In genomic region chr7:25088531-25088930, GRCm38 (mm10) we compare ENCODE assay signal across 13 mouse cellular contexts. TPM values are rescaled to one million over a fixed set of nuclear protein-coding genes. Genes with fewer than 3 reads are reported as not detected.
DNase-seq lines count a peak whose midpoint lies in the region; ATAC-seq and TF ChIP-seq lines count a peak whose summit lies in the region.
"Had no signal": no experiment of that assay in that cellular context is flagged by ENCODE, and none has a peak within 500 bp of the region (broad histone marks: within the 10 kb centered on the region; RNA-seq: fewer than 3 reads in every experiment).

No protein-coding gene starts in this region.

- no peak for ATAC-seq in heart, embryonic 11.5 days (replicated peaks; ENCODE audit: insufficient number of reproducible peaks, low FRiP score, low TSS enrichment)
- ATAC-seq in midbrain, embryonic 11.5 days (ENCODE audit: low FRiP score) = peak; percentile 41; the same call in 1 of the 2 replicates
- ATAC-seq in midbrain, embryonic 15.5 days (replicated peaks) = no peak
- ATAC-seq in embryonic facial prominence, embryonic 14.5 days (ENCODE audit: low read depth) = 0 out of 2 replicates have a peak, but pooled peaks have one; percentile 35
- ATAC-seq in neural tube, embryonic 11.5 days (ENCODE audit: insufficient read depth, low FRiP score, low TSS enrichment) = 0 out of 2 replicates have a peak, but pooled peaks have one; percentile 28

- DNase-seq in heart, postnatal 36 days = no peak
- DNase-seq in midbrain, embryonic 11.5 days (ENCODE audit: low spot score, missing footprints) = peak; percentile 93
- DNase-seq in embryonic facial prominence, embryonic 14.5 days (ENCODE audit: low spot score) = no peak
- DNase-seq in neural tube, embryonic 11.5 days (ENCODE audit: low spot score) = peak; percentile 64
- no peak for DNase-seq in gastrocnemius, adult 2 months
- DNase-seq in cerebellum, adult 11 months = no peak
- DNase-seq: cerebellum, adult 9-10 months; heart, adult 11 months; kidney, postnatal 14 days had no signal

- H3K9me3 ChIP-seq in heart, embryonic 11.5 days (replicated peaks; ENCODE audit: control insufficient read depth, low read length) = no peaks in the 10 kb centered on the region
- H3K9me3 ChIP-seq in midbrain, embryonic 11.5 days (ENCODE audit: control insufficient read depth, low read length) = no peaks in the 10 kb centered on the region
- H3K9me3 ChIP-seq in midbrain, embryonic 15.5 days = no peaks in the 10 kb centered on the region
- no peaks in the 10 kb centered on the region for H3K9me3 ChIP-seq in embryonic facial prominence, embryonic 14.5 days (ENCODE audit: control insufficient read depth, low read length)
- no peaks in the 10 kb centered on the region for H3K9me3 ChIP-seq in neural tube, embryonic 11.5 days (ENCODE audit: control insufficient read depth, low read length)
- H3K9me3 ChIP-seq: neural tube, embryonic 13.5 days had no signal

- H3K9ac ChIP-seq in heart, embryonic 11.5 days (ENCODE audit: low read depth, low read length) = 0 out of 2 replicates have a peak overlapping the region, but pooled peaks have one; percentile 5
- no peak overlapping the region for H3K9ac ChIP-seq in midbrain, embryonic 11.5 days (ENCODE audit: low read length)
- H3K9ac ChIP-seq in midbrain, embryonic 15.5 days = no peak overlapping the region
- H3K9ac ChIP-seq in embryonic facial prominence, embryonic 14.5 days (ENCODE audit: low read depth, low read length) = no peak overlapping the region
- peak overlapping the region; percentile 11; the same call in 1 of the 2 replicates for H3K9ac ChIP-seq in neural tube, embryonic 11.5 days (ENCODE audit: low read length)
- H3K9ac ChIP-seq: liver, embryonic 14.5 days; neural tube, embryonic 13.5 days had no signal

- H3K27me3 ChIP-seq in heart, embryonic 11.5 days (ENCODE audit: control insufficient read depth, insufficient read depth, low read length) = peaks cover 20% of the 10 kb centered on the region
- H3K27me3 ChIP-seq in midbrain, embryonic 11.5 days (ENCODE audit: control insufficient read depth, insufficient read depth, low read length) = no peaks in the 10 kb centered on the region; the same call in 1 of the 2 replicates
- no peaks in the 10 kb centered on the region for H3K27me3 ChIP-seq in midbrain, embryonic 15.5 days (replicated peaks)
- H3K27me3 ChIP-seq in embryonic facial prominence, embryonic 14.5 days (replicated peaks; ENCODE audit: control insufficient read depth, insufficient read depth, low read length) = no peaks in the 10 kb centered on the region
- no peaks in the 10 kb centered on the region for H3K27me3 ChIP-seq in neural tube, embryonic 11.5 days (ENCODE audit: control insufficient read depth, insufficient read depth, low read length)
- H3K27me3 ChIP-seq: neural tube, embryonic 13.5 days had no signal

- no peak overlapping the region for H3K4me3 ChIP-seq in heart, embryonic 11.5 days (ENCODE audit: low read depth, low read length)
- no peak overlapping the region for H3K4me3 ChIP-seq in midbrain, embryonic 11.5 days (ENCODE audit: low read depth, low read length)
- H3K4me3 ChIP-seq in midbrain, embryonic 15.5 days = no peak overlapping the region
- H3K4me3 ChIP-seq in embryonic facial prominence, embryonic 14.5 days (ENCODE audit: low read depth, low read length) = no peak overlapping the region
- no peak overlapping the region for H3K4me3 ChIP-seq in neural tube, embryonic 11.5 days (ENCODE audit: low read depth, low read length)
- H3K4me3 ChIP-seq in gastrocnemius, adult 2 months = no peak overlapping the region
- H3K4me3 ChIP-seq: neural tube, embryonic 13.5 days had no signal

- WGBS in heart, embryonic 11.5 days (ENCODE audit: insufficient replicate concordance) = 15% methylated on average over 10 of the region's 10 CpGs
- 4% methylated on average over 10 of the region's 10 CpGs for WGBS in midbrain, embryonic 11.5 days
- 12% methylated on average over 10 of the region's 10 CpGs for WGBS in midbrain, embryonic 15.5 days
- WGBS in embryonic facial prominence, embryonic 14.5 days = 16% methylated on average over 10 of the region's 10 CpGs
- WGBS in neural tube, embryonic 11.5 days = 6% methylated on average over 10 of the region's 10 CpGs

- H3K36me3 ChIP-seq in heart, embryonic 11.5 days (ENCODE audit: control insufficient read depth, insufficient read depth, low read length) = peaks cover 7% of the 10 kb centered on the region; the same call in 1 of the 2 replicates
- H3K36me3 ChIP-seq in midbrain, embryonic 11.5 days (ENCODE audit: control insufficient read depth, insufficient read depth, low read length) = peaks cover 6% of the 10 kb centered on the region; the same call in 1 of the 2 replicates
- peaks cover 8% of the 10 kb centered on the region; the same call in 1 of the 2 replicates for H3K36me3 ChIP-seq in midbrain, embryonic 15.5 days (replicated peaks)
- peaks cover 22% of the 10 kb centered on the region for H3K36me3 ChIP-seq in embryonic facial prominence, embryonic 14.5 days (ENCODE audit: control insufficient read depth, insufficient read depth, low read length)
- H3K36me3 ChIP-seq in neural tube, embryonic 11.5 days (ENCODE audit: control insufficient read depth, insufficient read depth, low read length) = no peaks in the 10 kb centered on the region

- no peak overlapping the region for H3K4me2 ChIP-seq in heart, embryonic 11.5 days
- H3K4me2 ChIP-seq in midbrain, embryonic 11.5 days = no peak overlapping the region
- no peak overlapping the region for H3K4me2 ChIP-seq in midbrain, embryonic 15.5 days
- peak overlapping the region; percentile 5; the same call in 1 of the 2 replicates for H3K4me2 ChIP-seq in embryonic facial prominence, embryonic 14.5 days (ENCODE audit: low read depth, low read length)
- H3K4me2 ChIP-seq in neural tube, embryonic 11.5 days (ENCODE audit: low read depth) = no peak overlapping the region
- H3K4me2 ChIP-seq: neural tube, embryonic 13.5 days had no signal

- H3K27ac ChIP-seq in heart, embryonic 11.5 days (ENCODE audit: low read depth, low read length) = no peak overlapping the region
- no peak overlapping the region for H3K27ac ChIP-seq in midbrain, embryonic 11.5 days (ENCODE audit: low read depth, low read length)
- no peak overlapping the region for H3K27ac ChIP-seq in midbrain, embryonic 15.5 days
- H3K27ac ChIP-seq in embryonic facial prominence, embryonic 14.5 days (replicated peaks; ENCODE audit: low read depth, low read length) = no peak overlapping the region
- no peak overlapping the region for H3K27ac ChIP-seq in neural tube, embryonic 11.5 days (ENCODE audit: low read depth, low read length)
- no peak overlapping the region for H3K27ac ChIP-seq in gastrocnemius, adult 2 months
- H3K27ac ChIP-seq: liver, embryonic 14.5 days; neural tube, embryonic 13.5 days had no signal

- H3K4me1 ChIP-seq in heart, embryonic 11.5 days (ENCODE audit: control insufficient read depth, insufficient read depth, low read length) = peaks cover 10% of the 10 kb centered on the region
- peaks cover 19% of the 10 kb centered on the region for H3K4me1 ChIP-seq in midbrain, embryonic 11.5 days (ENCODE audit: control insufficient read depth, insufficient read depth, low read length)
- H3K4me1 ChIP-seq in midbrain, embryonic 15.5 days = no peaks in the 10 kb centered on the region; the same call in 1 of the 2 replicates
- peaks cover 11% of the 10 kb centered on the region for H3K4me1 ChIP-seq in embryonic facial prominence, embryonic 14.5 days (ENCODE audit: control insufficient read depth, insufficient read depth, low read length)
- peaks cover 5% of the 10 kb centered on the region; the same call in 1 of the 2 replicates for H3K4me1 ChIP-seq in neural tube, embryonic 11.5 days (ENCODE audit: control insufficient read depth, insufficient read depth, low read length)

- intact Hi-C loops in heart, postnatal 36 days (cut with DNase I) = no loop called here
- intact Hi-C loops in gastrocnemius, adult 2 months (cut with DNase I) = no loop called here

- TF ChIP-seq CTCF in gastrocnemius, adult 2 months (IDR thresholded peaks at IDR 0.05) = no peak

RNA-seq across cellular contexts. Expression of gene Zfp574, which starts 16.2 kb away (rescaled TPM):
- polyA plus RNA-seq in heart, embryonic 11.5 days (2014; fragmentation: Nextera tagmentation; extraction: Ambion mirVana) = 14.9 and 15.7 TPM in 2 replicates
- 10 to 100 TPM in 1 of 2 experiments, 1 to 10 TPM in 1; 9.8 to 10.7 TPM for total RNA-seq in heart, postnatal 36 days (2021)
- 20.3 and 22.9 TPM in 2 replicates for polyA plus RNA-seq in midbrain, embryonic 11.5 days (2014; fragmentation: Nextera tagmentation; extraction: Ambion mirVana)
- 39.1 and 41.3 TPM in 2 replicates for polyA plus RNA-seq in midbrain, embryonic 15.5 days (2015; fragmentation: Nextera tagmentation; extraction: Ambion mirVana)
- 24.1 and 25.2 TPM in 2 replicates for polyA plus RNA-seq in embryonic facial prominence, embryonic 14.5 days (2014; fragmentation: Nextera tagmentation; extraction: Ambion mirVana)
- 29.3 and 29.6 TPM in 2 replicates for polyA plus RNA-seq in neural tube, embryonic 11.5 days (2014; fragmentation: Nextera tagmentation; extraction: Ambion mirVana)
- 1 to 10 TPM; 7.2 to 9.2 TPM for total RNA-seq in gastrocnemius, adult 2 months (2021)

RNA-seq across cellular contexts. Expression of gene Grik5, which starts 16.4 kb away (rescaled TPM):
- polyA plus RNA-seq in heart, embryonic 11.5 days (2014; fragmentation: Nextera tagmentation; extraction: Ambion mirVana) = 5.7 and 8.1 TPM in 2 replicates
- 1 to 10 TPM; 4.4 to 5.7 TPM for total RNA-seq in heart, postnatal 36 days (2021)
- 8.7 and 9.3 TPM in 2 replicates for polyA plus RNA-seq in midbrain, embryonic 11.5 days (2014; fragmentation: Nextera tagmentation; extraction: Ambion mirVana)
- polyA plus RNA-seq in midbrain, embryonic 15.5 days (2015; fragmentation: Nextera tagmentation; extraction: Ambion mirVana) = 19.5 and 22.1 TPM in 2 replicates
- 7.0 and 8.3 TPM in 2 replicates for polyA plus RNA-seq in embryonic facial prominence, embryonic 14.5 days (2014; fragmentation: Nextera tagmentation; extraction: Ambion mirVana)
- polyA plus RNA-seq in neural tube, embryonic 11.5 days (2014; fragmentation: Nextera tagmentation; extraction: Ambion mirVana) = 8.9 and 9.6 TPM in 2 replicates
- 1 to 10 TPM; 2.4 to 3.1 TPM for total RNA-seq in gastrocnemius, adult 2 months (2021)

Comparison
In these comparisons a context has a peak if more than half of its experiments do, and no peak if none do; other contexts are left out.
1. ATAC-seq: peak in midbrain, embryonic 11.5 days (single experiment), embryonic facial prominence, embryonic 14.5 days (single experiment) and neural tube, embryonic 11.5 days (single experiment); none in heart, embryonic 11.5 days (single experiment) and midbrain, embryonic 15.5 days (single experiment).
2. H3K9ac ChIP-seq: peak in heart, embryonic 11.5 days (single experiment) and neural tube, embryonic 11.5 days (single experiment); none in midbrain, embryonic 11.5 days (single experiment), midbrain, embryonic 15.5 days (single experiment) and embryonic facial prominence, embryonic 14.5 days (single experiment).
3. DNase-seq: peak in midbrain, embryonic 11.5 days (single experiment) and neural tube, embryonic 11.5 days (single experiment); none in heart, postnatal 36 days (0 of 2), embryonic facial prominence, embryonic 14.5 days (single experiment), gastrocnemius, adult 2 months (single experiment) and cerebellum, adult 11 months (single experiment).